Mouse (Mus musculus) forebrain, embryonic 11.5 days (tissue): ENCODE data around the gene Vps16. TPM values are rescaled to one million over a fixed set of nuclear protein-coding genes. Genes with fewer than 3 reads are reported as not detected.

ENCODE experiments used
- ATAC-seq: fragments of 200-750 bp; cut with Nextera tagmentation; replicated peaks from 2 replicates; pipeline ENCODE4 v1.8.0; 2017; ENCODE audit warnings: moderate TSS enrichment; ENCODE audit not compliant: low FRiP score
- DNase-seq: peaks from one replicate; pipeline ENCODE4 v3.0.0-alpha.2; 2017; ENCODE audit warnings: low spot score
- H3K27ac ChIP-seq: fragments of 300-500 bp; sonication (generic); 2 replicates; pipeline ENCODE4 v1.5.1; 2014; ENCODE audit warnings: low read depth, low read length
- H3K27me3 ChIP-seq: fragments of 300-500 bp; sonication (generic); 2 replicates; pipeline ENCODE4 v1.6.1; 2014; ENCODE audit warnings: mild to moderate bottlenecking, low read length, mixed read lengths; ENCODE audit not compliant: control insufficient read depth, insufficient read depth
- H3K36me3 ChIP-seq: fragments of 300-500 bp; sonication (generic); 2 replicates; pipeline ENCODE4 v1.6.1; 2014; ENCODE audit warnings: mild to moderate bottlenecking, low read length, moderate library complexity, mixed read lengths; ENCODE audit not compliant: control insufficient read depth, insufficient read depth
- H3K4me1 ChIP-seq: fragments of 300-500 bp; sonication (generic); replicated peaks from 2 replicates; pipeline ENCODE4 v1.6.1; 2014; ENCODE audit warnings: low read length, mixed read lengths; ENCODE audit not compliant: control insufficient read depth, insufficient read depth
- H3K4me2 ChIP-seq: fragments of 300-500 bp; sonication (generic); 2 replicates; pipeline ENCODE4 v1.6.1; 2014; ENCODE audit warnings: low read depth, mild to moderate bottlenecking, low read length, moderate library complexity, mixed read lengths; ENCODE audit not compliant: severe bottlenecking
- H3K4me3 ChIP-seq: fragments of 300-500 bp; sonication (generic); 2 replicates; pipeline ENCODE4 v1.5.1; 2014; ENCODE audit warnings: low read depth, low read length
- H3K9ac ChIP-seq: fragments of 300-500 bp; sonication (generic); 2 replicates; pipeline ENCODE4 v1.6.1; 2014; ENCODE audit warnings: low read length
- H3K9me3 ChIP-seq: fragments of 300-500 bp; sonication (generic); 2 replicates; pipeline ENCODE4 v1.6.1; 2016; ENCODE audit warnings: low read length, mixed read lengths; ENCODE audit not compliant: control insufficient read depth
- WGBS: fragments of 180-500 bp; shearing (Covaris S2); extraction: QIAGEN DNeasy Blood & Tissue Kit; methylation state at CpG from one replicate; pipeline ENCODE4 v1.1.7; 2014; 5-methylcytosine and 5-hydroxymethylcytosine counted together
- polyA plus RNA-seq: library from polyadenylated mRNA; unstranded; fragments of >200 nt; fragmentation: Nextera tagmentation; extraction: Ambion mirVana; gene quantifications from 2 replicates; pipeline ENCODE4 v1.2.1, GENCODE M21; 2014

Vps16 gene
- polyA plus RNA-seq, 1 experiment from 2014 or later, result 95.8 TPM

GRCm38 (mm10) chr2:130395696-130396095 is 28.4 kb upstream of the Vps16 start:
- DNase-seq (no peak), ATAC-seq (no peak)
- Histone ChIP-seq H3K27me3 (no peaks in the 10 kb centered on the region), H3K9ac (no peak overlapping the region), H3K4me3 (no peak overlapping the region), H3K4me1 (peaks cover 8% of the 10 kb centered on the region), H3K4me2 (no peak overlapping the region), H3K36me3 (no peaks in the 10 kb centered on the region; the same call in 1 of the 2 replicates), H3K27ac (no peak overlapping the region), H3K9me3 (no peaks in the 10 kb centered on the region)
- 93% methylated on average over 11 of the region's 11 CpGs for WGBS

DNA sequence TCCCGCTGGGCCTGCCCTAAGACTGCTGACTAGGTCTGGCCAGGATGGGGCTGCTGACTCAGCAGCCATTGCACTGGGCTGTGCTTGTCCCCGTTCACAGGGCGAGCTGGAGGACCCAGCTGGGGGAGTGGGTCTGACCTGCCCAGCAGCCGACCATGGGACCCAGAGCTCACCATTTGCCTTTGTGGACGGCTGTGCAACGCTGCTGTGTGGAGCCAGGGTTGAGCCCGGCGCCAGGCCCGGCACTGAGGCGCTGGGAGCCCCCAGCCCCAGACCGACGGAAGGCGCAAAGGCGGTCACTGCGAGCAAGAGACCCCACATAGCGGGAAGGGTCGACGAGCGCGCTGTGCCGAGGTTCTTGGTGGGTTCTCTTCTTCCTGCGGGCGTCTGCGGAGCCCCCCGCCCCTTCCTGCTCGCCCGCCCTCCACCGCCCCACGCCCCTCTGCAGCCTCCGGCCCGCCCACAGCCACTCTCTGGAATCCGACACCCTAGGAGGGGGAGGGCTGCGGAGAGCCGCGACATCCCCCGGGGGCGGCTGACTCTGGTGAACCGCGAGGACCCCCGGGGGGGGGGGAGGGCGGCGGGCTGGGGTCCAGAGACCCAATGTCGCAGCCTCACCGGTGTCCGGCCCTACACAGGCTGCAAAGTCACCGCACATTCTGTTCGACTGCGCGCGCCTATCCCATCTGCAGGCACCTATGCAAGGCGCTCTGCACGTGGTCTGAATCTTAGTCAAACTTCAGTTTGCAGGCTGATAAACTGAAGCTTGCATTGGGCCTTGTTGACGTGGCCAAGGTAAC is 26.8 kb upstream of the Vps16 start, which contains the start of gene Cpxm1:
Gene Cpxm1 (minus strand): TSS at position 389 of the 800 bp plus-strand sequence.
- Histone ChIP-seq H3K9ac (peak within 1 kb of the TSS; percentile 75), H3K9me3 (no peaks in the 10 kb centered on the region), H3K27me3 (no peaks in the 10 kb centered on the region), H3K36me3 (no peaks in the 10 kb centered on the region; the same call in 1 of the 2 replicates), H3K4me3 (peak within 1 kb of the TSS; percentile 52), H3K4me2 (peak within 1 kb of the TSS; percentile 93), H3K4me1 (peaks cover 8% of the 10 kb centered on the region), H3K27ac (no peak within 1 kb of the TSS)
- ATAC-seq (peak; percentile 89), DNase-seq (peak; percentile 83)
- under 1% methylated on average over 49 of the region's 53 CpGs for WGBS

DNA sequence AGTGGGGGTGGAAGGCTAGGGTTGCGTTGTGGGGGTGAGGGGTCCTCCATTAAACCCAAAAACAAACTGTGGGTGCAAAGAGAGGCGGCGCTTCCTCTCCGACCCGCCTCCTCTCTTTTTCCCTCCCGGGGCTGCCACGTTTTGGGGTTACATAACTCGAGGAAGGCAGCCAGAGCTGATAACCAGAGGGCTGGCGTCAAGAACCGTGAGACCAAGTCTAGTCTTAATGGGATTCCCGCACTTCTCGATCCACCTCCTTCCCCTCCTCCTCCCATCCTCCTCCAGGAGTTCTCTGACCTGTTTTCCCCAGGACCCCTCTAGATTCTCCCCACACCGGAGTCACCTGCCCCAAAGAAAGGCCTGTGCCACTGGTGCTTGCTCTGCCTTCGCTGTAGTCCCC is 26.0 kb upstream of the Vps16 start:
- Histone ChIP-seq H3K27me3 (no peaks in the 10 kb centered on the region), H3K9ac (peak overlapping the region; percentile 75), H3K4me3 (peak overlapping the region; percentile 52), H3K27ac (no peak overlapping the region), H3K36me3 (no peaks in the 10 kb centered on the region; the same call in 1 of the 2 replicates), H3K4me1 (peaks cover 8% of the 10 kb centered on the region), H3K4me2 (peak overlapping the region; percentile 93), H3K9me3 (no peaks in the 10 kb centered on the region)
- WGBS, result 15% methylated on average over 14 of the region's 14 CpGs
- DNase-seq, result no peak
- ATAC-seq, result no peak

DNA sequence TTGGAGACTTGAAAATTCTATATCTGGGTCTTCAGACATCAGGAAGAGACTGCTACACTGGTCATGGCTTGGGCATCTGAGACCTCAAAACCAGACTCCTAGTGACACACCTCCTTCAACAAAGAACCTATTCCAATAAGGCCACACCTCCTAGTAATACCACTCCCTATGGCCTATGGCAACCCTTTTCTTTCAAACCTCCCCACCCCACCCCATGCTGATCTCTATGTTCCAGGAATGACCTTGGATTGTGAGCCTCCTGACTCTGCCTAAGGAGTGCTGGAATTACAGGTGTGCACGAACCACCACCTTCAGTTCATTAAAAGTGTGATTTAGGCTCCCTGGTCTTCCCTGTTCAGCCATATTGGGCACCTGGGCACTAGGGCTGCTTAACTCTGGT is 24.1 kb upstream of the Vps16 start:
- Histone ChIP-seq H3K27me3 (no peaks in the 10 kb centered on the region), H3K9me3 (no peaks in the 10 kb centered on the region), H3K4me3 (no peak overlapping the region), H3K4me1 (peaks cover 8% of the 10 kb centered on the region), H3K27ac (no peak overlapping the region), H3K4me2 (no peak overlapping the region), H3K9ac (no peak overlapping the region), H3K36me3 (no peaks in the 10 kb centered on the region)
- ATAC-seq, result no peak
- DNase-seq, result no peak
- WGBS, result 98% methylated on average over 1 of the region's 1 CpGs

- WGBS, result 86% methylated on average over 4 of the region's 4 CpGs
- Histone ChIP-seq H3K27ac (no peak overlapping the region), H3K4me1 (peaks cover 3% of the 10 kb centered on the region), H3K4me2 (no peak overlapping the region), H3K4me3 (no peak overlapping the region), H3K27me3 (no peaks in the 10 kb centered on the region), H3K9ac (no peak overlapping the region), H3K9me3 (no peaks in the 10 kb centered on the region), H3K36me3 (no peaks in the 10 kb centered on the region)
- ATAC-seq, result no peak
- no peak for DNase-seq
These were observed 22.2 kb upstream of the Vps16 start for GRCm38 (mm10) chr2:130401891-130402290.

GRCm38 (mm10) chr2:130404939-130405338 is 19.2 kb upstream of the Vps16 start, which contains the start of the genes Gm28372 and 1700020A23Rik:
Gene Gm28372, plus strand, starts transcription at chr2:130405239.
Gene 1700020A23Rik, plus strand, starts transcription at chr2:130405259.
- ATAC-seq, result no peak
- no peak within 1 kb of the TSS for H3K27ac ChIP-seq
- H3K4me2 ChIP-seq, result no peak within 1 kb of the TSS
- no peak within 1 kb of the TSS for H3K9ac ChIP-seq
- no peaks in the 10 kb centered on the region for H3K9me3 ChIP-seq
- no peaks in the 10 kb centered on the region for H3K27me3 ChIP-seq
- DNase-seq, result no peak
- no peaks in the 10 kb centered on the region for H3K4me1 ChIP-seq
- 92% methylated on average over 1 of the region's 1 CpGs for WGBS
- no peak within 1 kb of the TSS for H3K4me3 ChIP-seq
- no peaks in the 10 kb centered on the region for H3K36me3 ChIP-seq

GRCm38 (mm10) chr2:130406178-130406577 is 18.0 kb upstream of the Vps16 start, which contains the start of gene Tmem239:
Gene Tmem239, plus strand, starts transcription at chr2:130406478.
- DNase-seq, result no peak
- H3K27me3 ChIP-seq, result no peaks in the 10 kb centered on the region
- H3K27ac ChIP-seq, result no peak within 1 kb of the TSS
- no peak within 1 kb of the TSS for H3K4me3 ChIP-seq
- no peak within 1 kb of the TSS for H3K4me2 ChIP-seq
- H3K9ac ChIP-seq, result no peak within 1 kb of the TSS
- WGBS, result 73% methylated on average over 2 of the region's 2 CpGs
- no peaks in the 10 kb centered on the region for H3K4me1 ChIP-seq
- H3K9me3 ChIP-seq, result no peaks in the 10 kb centered on the region
- no peak for ATAC-seq
- no peaks in the 10 kb centered on the region for H3K36me3 ChIP-seq

DNA sequence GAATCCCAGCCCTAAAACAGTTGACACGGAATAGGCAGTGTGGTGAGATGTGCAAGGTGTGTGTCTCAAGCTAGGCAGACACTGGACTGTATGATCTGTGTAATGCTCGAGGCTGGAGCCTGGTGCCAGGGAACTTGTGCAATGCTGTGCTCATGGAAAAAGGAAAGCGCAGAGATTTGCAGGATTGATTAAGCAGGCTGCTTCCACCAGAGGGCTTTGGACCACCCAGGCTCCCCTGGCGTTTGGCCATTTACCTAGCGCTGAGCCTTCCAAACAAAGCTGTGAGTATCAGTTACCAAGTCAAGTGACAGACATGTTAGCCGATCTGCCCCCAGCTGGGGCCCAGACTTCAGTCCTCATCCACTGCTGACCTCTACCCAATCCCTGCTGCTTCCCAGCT is 15.9 kb upstream of the Vps16 start:
- Histone ChIP-seq H3K4me3 (no peak overlapping the region), H3K27me3 (no peaks in the 10 kb centered on the region), H3K9ac (no peak overlapping the region), H3K4me2 (no peak overlapping the region), H3K36me3 (no peaks in the 10 kb centered on the region), H3K27ac (no peak overlapping the region), H3K4me1 (no peaks in the 10 kb centered on the region), H3K9me3 (no peaks in the 10 kb centered on the region)
- ATAC-seq, result no peak
- peak; percentile 67 for DNase-seq
- 12% methylated on average over 6 of the region's 6 CpGs for WGBS
